Mouse (Mus musculus): ENCODE data around the gene Mak. TPM values are rescaled to one million over a fixed set of nuclear protein-coding genes. Genes with fewer than 3 reads are reported as not detected.

Mak gene
- polyA plus RNA-seq, 1 experiment from 2014 or later, result 2.6 TPM

- Histone ChIP-seq H3K36me3 (ENCODE audit: insufficient read depth, low read length) (no peaks in the 10 kb centered on the region), H3K27me3 (replicated peaks; ENCODE audit: insufficient read depth, low read length) (0 out of 2 replicates have a peak, but pooled peaks cover 11% of the 10 kb centered on the region), H3K4me2 (replicated peaks; ENCODE audit: low read depth, low read length) (no peak overlapping the region), H3K27ac (ENCODE audit: low read length) (no peak overlapping the region), H3K4me1 (ENCODE audit: insufficient read depth, low read depth, low read length) (no peaks in the 10 kb centered on the region), H3K4me3 (ENCODE audit: low read depth, low read length) (no peak overlapping the region), H3K9me3 (ENCODE audit: low read length) (no peaks in the 10 kb centered on the region), H3K9ac (replicated peaks; ENCODE audit: low read depth) (no peak overlapping the region)
- DNase-seq (ENCODE audit: low spot score) (no peak), ATAC-seq (no peak)
- WGBS, result 59% methylated on average over 10 of the region's 10 CpGs
- TF ChIP-seq EP300 (IDR thresholded peaks at IDR 0.05) (no peak), CTCF (IDR thresholded peaks at IDR 0.05) (no peak)
These were observed 14.7 kb upstream of the Mak start for GRCm38 (mm10) chr13:41094160-41094559.

GRCm38 (mm10) chr13:41091271-41091670 lies 11.8 kb upstream of the Mak start:
- Histone ChIP-seq H3K4me2 (replicated peaks; ENCODE audit: low read depth, low read length) (no peak overlapping the region), H3K27ac (ENCODE audit: low read length) (no peak overlapping the region), H3K4me1 (ENCODE audit: insufficient read depth, low read depth, low read length) (no peaks in the 10 kb centered on the region), H3K36me3 (ENCODE audit: insufficient read depth, low read length) (no peaks in the 10 kb centered on the region), H3K27me3 (replicated peaks; ENCODE audit: insufficient read depth, low read length) (0 out of 2 replicates have a peak, but pooled peaks cover 11% of the 10 kb centered on the region), H3K9me3 (ENCODE audit: low read length) (no peaks in the 10 kb centered on the region), H3K4me3 (ENCODE audit: low read depth, low read length) (no peak overlapping the region), H3K9ac (replicated peaks; ENCODE audit: low read depth) (no peak overlapping the region)
- ATAC-seq (no peak), DNase-seq (ENCODE audit: low spot score) (no peak)
- WGBS, result 12% methylated on average over 10 of the region's 10 CpGs
- TF ChIP-seq EP300 (IDR thresholded peaks at IDR 0.05), result no peak
- no peak for TF ChIP-seq CTCF (IDR thresholded peaks at IDR 0.05)

GRCm38 (mm10) chr13:41088746-41089145 lies 9.2 kb upstream of the Mak start:
- Histone ChIP-seq H3K4me2 (replicated peaks; ENCODE audit: low read depth, low read length) (no peak overlapping the region), H3K4me1 (ENCODE audit: insufficient read depth, low read depth, low read length) (no peaks in the 10 kb centered on the region), H3K27me3 (replicated peaks; ENCODE audit: insufficient read depth, low read length) (0 out of 2 replicates have a peak, but pooled peaks cover 11% of the 10 kb centered on the region), H3K9me3 (ENCODE audit: low read length) (no peaks in the 10 kb centered on the region), H3K36me3 (ENCODE audit: insufficient read depth, low read length) (no peaks in the 10 kb centered on the region), H3K4me3 (ENCODE audit: low read depth, low read length) (no peak overlapping the region), H3K9ac (replicated peaks; ENCODE audit: low read depth) (no peak overlapping the region), H3K27ac (ENCODE audit: low read length) (no peak overlapping the region)
- ATAC-seq (no peak), DNase-seq (ENCODE audit: low spot score) (no peak)
- TF ChIP-seq CTCF (IDR thresholded peaks at IDR 0.05) (no peak), EP300 (IDR thresholded peaks at IDR 0.05) (no peak)

- no peak for ATAC-seq
- H3K4me2 ChIP-seq (replicated peaks; ENCODE audit: low read depth, low read length), result no peak overlapping the region
- no peak overlapping the region for H3K9ac ChIP-seq (replicated peaks; ENCODE audit: low read depth)
- H3K4me1 ChIP-seq (ENCODE audit: insufficient read depth, low read depth, low read length), result no peaks in the 10 kb centered on the region
- H3K27me3 ChIP-seq (replicated peaks; ENCODE audit: insufficient read depth, low read length), result 0 out of 2 replicates have a peak, but pooled peaks cover 5% of the 10 kb centered on the region
- 12% methylated on average over 2 of the region's 2 CpGs for WGBS
- H3K9me3 ChIP-seq (ENCODE audit: low read length), result no peaks in the 10 kb centered on the region
- no peak overlapping the region for H3K4me3 ChIP-seq (ENCODE audit: low read depth, low read length)
- no peaks in the 10 kb centered on the region for H3K36me3 ChIP-seq (ENCODE audit: insufficient read depth, low read length)
- DNase-seq (ENCODE audit: low spot score), result peak; percentile 47
- H3K27ac ChIP-seq (ENCODE audit: low read length), result no peak overlapping the region
- no peak for TF ChIP-seq EP300 (IDR thresholded peaks at IDR 0.05)
- peak; percentile 71 for TF ChIP-seq CTCF (IDR thresholded peaks at IDR 0.05)
These were observed 5.6 kb upstream of the Mak start for GRCm38 (mm10) chr13:41085140-41085539.

- no peak for ATAC-seq
- H3K9ac ChIP-seq (replicated peaks; ENCODE audit: low read depth), result no peak overlapping the region
- no peaks in the 10 kb centered on the region for H3K4me1 ChIP-seq (ENCODE audit: insufficient read depth, low read depth, low read length)
- no peaks in the 10 kb centered on the region for H3K36me3 ChIP-seq (ENCODE audit: insufficient read depth, low read length)
- WGBS, result 77% methylated on average over 3 of the region's 3 CpGs
- H3K4me3 ChIP-seq (ENCODE audit: low read depth, low read length), result no peak overlapping the region
- DNase-seq (ENCODE audit: low spot score), result peak; percentile 18
- H3K27ac ChIP-seq (ENCODE audit: low read length), result no peak overlapping the region
- H3K9me3 ChIP-seq (ENCODE audit: low read length), result no peaks in the 10 kb centered on the region
- no peak for TF ChIP-seq EP300 (IDR thresholded peaks at IDR 0.05)
- no peak for TF ChIP-seq CTCF (IDR thresholded peaks at IDR 0.05)
- no peak overlapping the region for H3K4me2 ChIP-seq (replicated peaks; ENCODE audit: low read depth, low read length)
- 0 out of 2 replicates have a peak, but pooled peaks cover 5% of the 10 kb centered on the region for H3K27me3 ChIP-seq (replicated peaks; ENCODE audit: insufficient read depth, low read length)
These were observed 5.0 kb upstream of the Mak start for GRCm38 (mm10) chr13:41084521-41084920.

GRCm38 (mm10) chr13:41080700-41081099 lies 1.2 kb upstream of the Mak start:
- no peaks in the 10 kb centered on the region for H3K36me3 ChIP-seq (ENCODE audit: insufficient read depth, low read length)
- no peaks in the 10 kb centered on the region for H3K4me1 ChIP-seq (ENCODE audit: insufficient read depth, low read depth, low read length)
- no peak overlapping the region for H3K4me2 ChIP-seq (replicated peaks; ENCODE audit: low read depth, low read length)
- no peaks in the 10 kb centered on the region for H3K9me3 ChIP-seq (ENCODE audit: low read length)
- no peak overlapping the region for H3K4me3 ChIP-seq (ENCODE audit: low read depth, low read length)
- no peak overlapping the region for H3K9ac ChIP-seq (replicated peaks; ENCODE audit: low read depth)
- ATAC-seq (no peak), DNase-seq (ENCODE audit: low spot score) (no peak)
- WGBS, result 89% methylated on average over 6 of the region's 6 CpGs
- H3K27me3 ChIP-seq (replicated peaks; ENCODE audit: insufficient read depth, low read length), result 0 out of 2 replicates have a peak, but pooled peaks cover 5% of the 10 kb centered on the region
- no peak for TF ChIP-seq EP300 (IDR thresholded peaks at IDR 0.05)
- no peak for TF ChIP-seq CTCF (IDR thresholded peaks at IDR 0.05)
- H3K27ac ChIP-seq (ENCODE audit: low read length), result no peak overlapping the region

GRCm38 (mm10) chr13:41079859-41080258 lies 353 bp upstream of the Mak start:
- 56% methylated on average over 5 of the region's 5 CpGs for WGBS
- Histone ChIP-seq H3K36me3 (ENCODE audit: insufficient read depth, low read length) (no peaks in the 10 kb centered on the region), H3K4me1 (ENCODE audit: insufficient read depth, low read depth, low read length) (no peaks in the 10 kb centered on the region), H3K27ac (ENCODE audit: low read length) (no peak overlapping the region), H3K4me2 (replicated peaks; ENCODE audit: low read depth, low read length) (no peak overlapping the region), H3K4me3 (ENCODE audit: low read depth, low read length) (no peak overlapping the region; the same call in 1 of the 2 replicates), H3K9ac (replicated peaks; ENCODE audit: low read depth) (no peak overlapping the region), H3K27me3 (replicated peaks; ENCODE audit: insufficient read depth, low read length) (0 out of 2 replicates have a peak, but pooled peaks cover 5% of the 10 kb centered on the region), H3K9me3 (ENCODE audit: low read length) (no peaks in the 10 kb centered on the region)
- no peak for TF ChIP-seq CTCF (IDR thresholded peaks at IDR 0.05)
- no peak for TF ChIP-seq EP300 (IDR thresholded peaks at IDR 0.05)
- ATAC-seq, result no peak
- DNase-seq (ENCODE audit: low spot score), result no peak
